Mouse (Mus musculus) frontal cortex, postnatal 36 days (tissue): ENCODE data around the gene Anln.
"Not testable (repeated sequence)": the region's sequence is repeated elsewhere in the genome, so short reads cannot be mapped to it uniquely, and the experiment has no call there.

ENCODE experiments used
- DNase-seq, 2 experiments: peaks; one replicate each; pipeline ENCODE4 v3.0.0; 2022; ENCODE audit warnings: low spot score in 2 of 2

Gene Anln

GRCm38 (mm10) chr9:22322381-22323211 is 66.4 kb downstream of the Anln start:
- no peak for DNase-seq

- DNase-seq: no peak
Measured at GRCm38 (mm10) chr9:22319109-22319508, 69.9 kb downstream of the Anln start.

- not testable (repeated sequence) for DNase-seq
Measured at GRCm38 (mm10) chr9:22316047-22316446, 72.9 kb downstream of the Anln start.

DNA sequence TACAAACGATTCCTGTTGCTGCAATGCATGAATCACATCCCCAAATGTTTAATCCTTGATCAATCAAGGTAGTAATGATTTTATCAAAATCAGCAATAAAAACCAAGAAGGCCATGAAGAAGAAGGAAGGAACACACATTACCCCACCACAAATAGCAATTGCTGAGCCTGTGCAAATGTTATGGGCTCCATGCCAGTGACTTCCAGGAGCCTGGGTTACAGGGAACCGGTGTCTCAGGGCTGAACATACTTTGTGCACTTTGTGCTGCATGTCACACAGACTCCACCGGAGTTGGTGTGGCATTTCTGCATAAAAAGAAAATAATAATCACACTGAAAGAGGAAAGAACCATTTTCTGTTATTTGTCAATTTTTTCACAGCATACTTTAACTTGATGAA is 74.9 kb downstream of the Anln start:
- DNase-seq: no peak

DNA sequence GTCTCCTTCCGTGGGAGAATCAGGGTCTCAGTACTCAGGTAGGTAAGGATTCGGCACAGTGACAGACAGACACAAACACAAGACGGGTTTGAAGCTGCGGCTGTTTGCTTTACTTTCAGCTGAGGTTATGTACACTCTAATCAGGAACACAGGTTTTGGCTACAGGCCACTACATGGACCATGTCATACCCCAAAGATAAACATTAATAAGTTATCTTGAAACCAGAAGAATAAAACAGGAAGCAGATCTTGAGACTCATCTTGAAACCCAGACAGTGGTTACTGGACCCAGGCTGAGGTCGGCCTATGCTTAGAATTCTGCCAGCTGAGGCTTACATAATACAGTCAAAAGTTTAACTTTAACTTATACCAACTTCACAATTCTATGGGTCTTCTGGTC is 75.8 kb downstream of the Anln start:
- no peak for DNase-seq

- no peak for DNase-seq
Measured at GRCm38 (mm10) chr9:22309651-22310050, 79.3 kb downstream of the Anln start.

- DNase-seq: not testable (repeated sequence)
Measured at GRCm38 (mm10) chr9:22307920-22308262, 81.1 kb downstream of the Anln start.

DNA sequence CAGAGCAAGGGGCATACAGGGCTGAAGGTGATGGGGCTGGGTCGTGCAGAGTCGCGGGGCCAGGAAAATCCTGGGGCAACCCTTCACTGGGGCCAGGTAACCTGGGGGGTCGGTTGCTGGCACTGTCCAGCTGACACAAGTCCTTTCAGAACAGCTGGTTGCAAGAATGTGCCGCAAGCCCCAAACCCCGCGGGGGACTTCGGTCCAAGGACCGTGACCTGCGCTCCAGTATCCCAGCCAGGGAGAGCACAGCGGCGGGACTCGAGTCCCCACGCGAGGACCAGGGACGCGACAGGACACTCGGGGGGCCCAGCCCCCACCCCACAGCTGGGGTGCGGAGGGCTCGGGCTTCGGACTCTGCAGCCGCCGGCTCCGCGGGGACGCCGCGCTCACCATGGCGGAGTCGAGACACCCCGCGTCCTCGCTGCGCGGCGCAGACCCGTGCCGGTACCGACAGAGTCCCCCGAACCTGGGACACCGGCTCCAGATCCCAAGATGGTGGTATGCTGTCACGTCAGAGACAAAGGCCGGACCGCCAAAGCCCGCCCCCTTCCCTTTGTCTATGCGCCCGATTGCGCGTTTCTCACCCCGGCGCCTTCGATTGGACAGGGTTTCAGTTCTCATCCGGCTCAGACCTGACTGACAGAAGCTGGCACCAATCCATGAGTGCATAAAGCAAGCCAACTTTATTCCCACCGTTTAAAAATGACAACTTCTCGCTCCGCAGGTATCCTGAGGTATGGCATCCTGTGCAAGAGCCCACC is 81.7 kb downstream of the Anln start, which contains the start of gene Zfp810:
Zfp810 (minus strand) TSS at position 493 of the 764 bp plus-strand sequence.
- DNase-seq: peak; percentile 92 to 95

GRCm38 (mm10) chr9:22306726-22307125 is 82.3 kb downstream of the Anln start:
- peak; percentile 6 to 18 for DNase-seq

- DNase-seq: no peak
Measured at GRCm38 (mm10) chr9:22302199-22302598, 86.8 kb downstream of the Anln start.
